Mouse (Mus musculus) hindbrain, embryonic 10.5 days (tissue): Measurements from ENCODE around the gene Ndrg4. TPM values are rescaled to one million over a fixed set of nuclear protein-coding genes. Genes with fewer than 3 reads are reported as not detected.
"Not testable (repeated sequence)": the region's sequence is repeated elsewhere in the genome, so short reads cannot be mapped to it uniquely, and the experiment has no call there.

Source experiments
- DNase-seq: peaks from one replicate; pipeline ENCODE4 v3.0.0-alpha.2; 2017; ENCODE audit warnings: low spot score
- H3K27ac ChIP-seq: fragments of 300-500 bp; sonication (generic); 2 replicates; pipeline ENCODE4 v1.5.1; 2016; ENCODE audit warnings: mild to moderate bottlenecking, moderate library complexity
- H3K27me3 ChIP-seq: fragments of 300-500 bp; sonication (generic); 2 replicates; pipeline ENCODE4 v1.6.1; 2016; ENCODE audit warnings: mild to moderate bottlenecking; ENCODE audit not compliant: poor library complexity, insufficient read depth, severe bottlenecking
- H3K36me3 ChIP-seq: fragments of 300-500 bp; sonication (generic); 2 replicates; pipeline ENCODE4 v1.6.1; 2016; ENCODE audit warnings: mild to moderate bottlenecking, moderate library complexity
- H3K4me1 ChIP-seq: fragments of 300-500 bp; sonication (generic); replicated peaks from 2 replicates; pipeline ENCODE4 v1.6.1; 2016; ENCODE audit warnings: mild to moderate bottlenecking
- H3K4me3 ChIP-seq: fragments of 300-500 bp; sonication (generic); 2 replicates; pipeline ENCODE4 v1.5.1; 2016; ENCODE audit warnings: mild to moderate bottlenecking, moderate library complexity
- H3K9me3 ChIP-seq: fragments of 300-500 bp; sonication (generic); 2 replicates; pipeline ENCODE4 v1.6.1; 2016; ENCODE audit warnings: mild to moderate bottlenecking, moderate library complexity
- WGBS: fragments of 180-500 bp; shearing (Covaris S2); methylation state at CpG from one replicate; pipeline ENCODE4 v1.1.7; 2016; 5-methylcytosine and 5-hydroxymethylcytosine counted together
- polyA plus RNA-seq: library from polyadenylated mRNA; unstranded; fragments of >200 nt; fragmentation: Nextera tagmentation; extraction: Ambion mirVana; gene quantifications from 2 replicates; pipeline ENCODE4 v1.2.1, GENCODE M21; 2016

The Ndrg4 gene
- polyA plus RNA-seq, 1 experiment from 2014 or later = 51.8 TPM

- 83% methylated on average over 7 of the region's 7 CpGs for WGBS
- DNase-seq = no peak
- no peaks in the 10 kb centered on the region for H3K27me3 ChIP-seq
- no peak overlapping the region for H3K27ac ChIP-seq
- H3K4me1 ChIP-seq = no peaks in the 10 kb centered on the region
- 0 out of 2 replicates have a peak, but pooled peaks cover 7% of the 10 kb centered on the region for H3K9me3 ChIP-seq
- H3K4me3 ChIP-seq = no peak overlapping the region
- no peaks in the 10 kb centered on the region for H3K36me3 ChIP-seq
These were observed 13.7 kb upstream of the Ndrg4 start for GRCm38 (mm10) chr8:95662885-95663598.

GRCm38 (mm10) chr8:95663599-95663949, 13.2 kb upstream of the Ndrg4 start:
- DNase-seq = no peak

GRCm38 (mm10) chr8:95665813-95666452, 10.8 kb upstream of the Ndrg4 start:
- 94% methylated on average over 11 of the region's 11 CpGs for WGBS
- not testable (repeated sequence) for H3K27ac ChIP-seq

More at GRCm38 (mm10) chr8:95663599-95663949, 13.2 kb upstream of the Ndrg4 start:
- no peaks in the 10 kb centered on the region for H3K27me3 ChIP-seq
- no peak overlapping the region for H3K27ac ChIP-seq
- 0 out of 2 replicates have a peak, but pooled peaks cover 3% of the 10 kb centered on the region for H3K4me1 ChIP-seq
- WGBS = 78% methylated on average over 4 of the region's 4 CpGs
- no peak overlapping the region for H3K4me3 ChIP-seq
- 0 out of 2 replicates have a peak, but pooled peaks cover 7% of the 10 kb centered on the region for H3K9me3 ChIP-seq
- no peaks in the 10 kb centered on the region for H3K36me3 ChIP-seq

DNA sequence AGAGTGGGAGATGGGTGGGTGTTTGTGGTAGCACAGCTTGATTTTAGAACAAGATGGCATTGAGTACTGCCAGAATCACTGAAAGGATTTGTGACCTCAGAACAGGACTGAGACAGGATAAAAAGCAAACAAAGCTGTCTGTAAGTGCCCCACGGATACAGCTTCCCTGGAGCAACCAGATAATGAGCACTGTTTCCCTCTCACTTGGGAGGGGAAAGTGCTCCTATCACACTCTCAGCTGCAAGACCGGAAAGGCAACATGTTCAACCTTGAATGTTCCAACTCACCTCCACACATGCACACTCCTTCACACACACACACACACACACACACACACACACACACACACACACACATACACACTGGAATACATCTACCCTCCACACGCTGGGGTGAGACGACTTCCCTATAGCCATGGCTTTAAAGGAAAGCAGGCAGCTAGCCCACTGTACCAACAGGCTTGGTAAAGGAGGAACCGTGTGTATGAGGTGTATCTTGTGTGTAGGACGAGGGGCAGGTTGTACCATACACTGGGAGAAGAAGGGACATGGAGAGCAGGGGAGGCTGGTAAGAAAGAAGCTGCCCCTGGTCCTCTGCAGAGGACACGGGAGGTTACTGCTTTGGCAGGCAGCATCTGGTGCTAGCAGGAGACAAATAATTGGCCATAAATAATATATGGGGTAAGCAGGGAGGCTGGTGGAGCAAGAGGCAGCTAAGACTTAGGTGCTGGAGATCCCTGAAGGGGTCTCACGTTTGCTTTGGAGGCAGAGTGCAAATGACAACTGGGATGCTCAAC, 8.4 kb upstream of the Ndrg4 start:
- 0 out of 2 replicates have a peak, but pooled peaks cover 3% of the 10 kb centered on the region for H3K4me1 ChIP-seq
- no peaks in the 10 kb centered on the region for H3K36me3 ChIP-seq
- 0 out of 2 replicates have a peak, but pooled peaks cover 7% of the 10 kb centered on the region for H3K9me3 ChIP-seq
- H3K4me3 ChIP-seq = no peak overlapping the region
- WGBS = 62% methylated on average over 8 of the region's 8 CpGs
- H3K27ac ChIP-seq = peak overlapping the region; percentile 40
- H3K27me3 ChIP-seq = peaks cover 3% of the 10 kb centered on the region; the same call in 1 of the 2 replicates
- DNase-seq = no peak

More at GRCm38 (mm10) chr8:95665813-95666452, 10.8 kb upstream of the Ndrg4 start:
- DNase-seq, H3K4me1 ChIP-seq, H3K36me3 ChIP-seq, H3K27me3 ChIP-seq, H3K9me3 ChIP-seq, H3K4me3 ChIP-seq: not testable (repeated sequence)

- Histone ChIP-seq H3K27ac (no peak overlapping the region), H3K36me3 (no peaks in the 10 kb centered on the region), H3K9me3 (0 out of 2 replicates have a peak, but pooled peaks cover 7% of the 10 kb centered on the region), H3K4me1 (peaks cover 9% of the 10 kb centered on the region), H3K4me3 (no peak overlapping the region), H3K27me3 (peaks cover 19% of the 10 kb centered on the region)
- 79% methylated on average over 2 of the region's 2 CpGs for WGBS
- no peak for DNase-seq
These were observed 6.8 kb upstream of the Ndrg4 start for GRCm38 (mm10) chr8:95669967-95670366.

GRCm38 (mm10) chr8:95671861-95672260, 4.9 kb upstream of the Ndrg4 start:
- Histone ChIP-seq H3K36me3 (no peaks in the 10 kb centered on the region), H3K4me1 (peaks cover 11% of the 10 kb centered on the region), H3K9me3 (0 out of 2 replicates have a peak, but pooled peaks cover 1% of the 10 kb centered on the region), H3K27ac (no peak overlapping the region), H3K27me3 (peaks cover 37% of the 10 kb centered on the region), H3K4me3 (no peak overlapping the region)
- no peak for DNase-seq
- WGBS = 92% methylated on average over 6 of the region's 6 CpGs

DNA sequence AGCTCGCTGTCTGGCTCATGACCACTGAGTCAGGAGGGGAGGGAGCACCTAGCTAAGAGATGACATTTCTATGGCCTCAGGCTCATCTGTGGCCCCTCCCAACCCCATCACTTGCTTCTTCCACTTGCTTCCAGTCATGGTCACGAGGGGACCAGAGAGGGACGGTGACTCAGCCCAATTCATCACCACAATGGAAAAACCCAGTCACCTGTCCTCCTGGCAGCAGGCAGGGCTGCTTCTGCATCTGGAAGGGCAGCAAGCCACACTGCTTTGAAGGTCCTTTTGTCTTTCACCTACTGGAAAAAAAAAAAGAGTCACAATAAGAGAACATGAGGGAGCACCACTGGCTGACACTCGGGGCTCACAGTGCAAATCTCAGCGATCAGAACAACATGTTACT, 4.0 kb upstream of the Ndrg4 start:
- no peak for DNase-seq
- H3K27ac ChIP-seq = no peak overlapping the region
- no peak overlapping the region for H3K4me3 ChIP-seq
- peaks cover 47% of the 10 kb centered on the region for H3K27me3 ChIP-seq
- H3K36me3 ChIP-seq = no peaks in the 10 kb centered on the region
- peaks cover 17% of the 10 kb centered on the region for H3K4me1 ChIP-seq
- WGBS = 80% methylated on average over 5 of the region's 5 CpGs
- no peaks in the 10 kb centered on the region for H3K9me3 ChIP-seq

DNA sequence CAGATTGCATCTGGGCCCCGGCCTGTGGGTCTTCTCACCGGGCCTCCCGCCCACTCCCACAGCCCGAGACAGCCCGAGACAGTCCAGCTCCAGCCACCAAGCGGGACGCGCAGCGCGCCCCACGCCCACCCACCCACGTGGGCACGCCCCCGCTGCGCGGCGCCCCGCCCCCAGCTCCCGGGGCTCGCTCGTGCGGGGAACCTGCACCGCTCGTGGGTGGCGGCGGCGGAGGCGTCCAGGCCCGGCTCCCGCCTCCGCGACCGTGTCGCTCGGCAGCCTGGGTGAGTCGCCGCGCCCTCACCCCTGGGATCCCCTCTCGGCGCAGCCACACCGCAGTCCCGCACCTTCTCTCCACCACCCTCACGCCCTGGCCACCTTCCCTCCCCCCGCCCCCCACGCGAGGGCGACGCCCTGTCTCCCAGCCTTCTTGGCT, 827 bp downstream of the Ndrg4 start:
- peak overlapping the region; percentile 79 for H3K27ac ChIP-seq
- peaks cover 23% of the 10 kb centered on the region for H3K4me1 ChIP-seq
- DNase-seq = no peak
- H3K27me3 ChIP-seq = peaks cover 87% of the 10 kb centered on the region
- H3K9me3 ChIP-seq = no peaks in the 10 kb centered on the region
- H3K4me3 ChIP-seq = peak overlapping the region; percentile 67
- H3K36me3 ChIP-seq = no peaks in the 10 kb centered on the region
- WGBS = under 1% methylated on average over 29 of the region's 48 CpGs

GRCm38 (mm10) chr8:95678024-95678611, 1.3 kb downstream of the Ndrg4 start:
- Histone ChIP-seq H3K27ac (peak overlapping the region; percentile 79), H3K9me3 (no peaks in the 10 kb centered on the region), H3K4me1 (peaks cover 23% of the 10 kb centered on the region), H3K36me3 (no peaks in the 10 kb centered on the region), H3K4me3 (peak overlapping the region; percentile 67), H3K27me3 (peaks cover 86% of the 10 kb centered on the region)
- under 1% methylated on average over 67 of the region's 70 CpGs for WGBS
- peak; percentile 36 for DNase-seq

DNA sequence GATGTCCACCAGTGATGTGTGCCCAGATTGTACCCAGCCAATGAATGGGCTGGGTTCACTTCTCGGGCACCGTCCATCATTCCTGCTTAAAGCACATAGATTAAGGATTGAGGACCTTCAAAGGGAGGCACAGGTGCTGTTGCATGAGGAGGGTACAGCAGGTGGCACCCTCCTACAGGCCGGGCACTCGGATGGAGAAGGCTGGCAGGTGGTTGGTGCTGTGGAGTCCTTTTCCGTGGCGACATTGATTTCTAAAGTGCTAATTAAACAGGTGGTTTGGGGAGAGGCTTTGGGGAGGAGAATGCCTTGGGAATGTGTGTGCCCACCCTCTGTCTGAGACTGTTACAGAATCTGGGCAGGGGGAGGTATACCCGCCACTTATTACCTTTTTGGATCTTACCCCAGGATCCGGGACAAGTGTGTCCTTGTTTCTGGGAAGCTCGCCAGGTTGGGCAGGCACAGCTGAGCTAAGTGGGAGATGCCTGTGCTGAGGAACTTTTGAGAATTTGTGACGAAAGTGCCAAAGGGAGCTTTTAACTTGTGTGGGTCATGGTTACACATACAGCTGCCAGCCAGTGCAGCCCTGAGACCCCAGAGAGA, 11.4 kb downstream of the Ndrg4 start:
- peaks cover 8% of the 10 kb centered on the region; the same call in 1 of the 2 replicates for H3K27me3 ChIP-seq
- whole genome bisulfite sequencing = 87% methylated on average over 10 of the region's 10 CpGs
- no peak for DNase-seq
- H3K27ac ChIP-seq = no peak overlapping the region
- H3K4me1 ChIP-seq = no peaks in the 10 kb centered on the region
- no peak overlapping the region for H3K4me3 ChIP-seq
- no peaks in the 10 kb centered on the region for H3K36me3 ChIP-seq
- no peaks in the 10 kb centered on the region for H3K9me3 ChIP-seq

- 85% methylated on average over 13 of the region's 13 CpGs for WGBS
- H3K36me3 ChIP-seq = no peaks in the 10 kb centered on the region
- peaks cover 15% of the 10 kb centered on the region for H3K4me1 ChIP-seq
- no peak for DNase-seq
- H3K4me3 ChIP-seq = no peak overlapping the region
- no peaks in the 10 kb centered on the region for H3K9me3 ChIP-seq
- peaks cover 29% of the 10 kb centered on the region for H3K27me3 ChIP-seq
- H3K27ac ChIP-seq = no peak overlapping the region
These were observed 14.3 kb downstream of the Ndrg4 start for GRCm38 (mm10) chr8:95690929-95691541.

DNA sequence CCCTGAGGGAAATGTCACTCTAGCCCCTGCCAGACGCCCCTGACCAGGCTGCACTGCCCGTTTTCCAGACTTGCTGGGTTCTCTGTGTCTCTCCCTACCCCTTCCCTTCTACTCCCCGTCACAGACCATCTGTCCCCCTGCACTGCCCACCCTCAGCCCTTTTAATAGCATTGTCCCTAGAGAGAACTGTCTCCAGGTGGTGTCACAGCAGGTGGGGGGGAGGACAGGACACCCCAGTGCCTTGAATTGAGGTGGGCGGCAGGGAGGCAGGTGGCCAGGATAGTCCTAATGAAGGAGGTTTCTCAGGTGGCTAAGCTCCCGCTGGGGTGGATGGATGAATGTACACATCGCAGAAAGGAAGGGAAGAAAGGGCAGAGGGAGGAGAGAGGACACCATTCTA, 17.9 kb downstream of the Ndrg4 start:
- DNase-seq = no peak
- 11% methylated on average over 6 of the region's 6 CpGs for WGBS
- Histone ChIP-seq H3K27me3 (peaks cover 44% of the 10 kb centered on the region), H3K36me3 (no peaks in the 10 kb centered on the region), H3K27ac (peak overlapping the region; percentile 64; the same call in 1 of the 2 replicates), H3K4me1 (peaks cover 15% of the 10 kb centered on the region), H3K9me3 (no peaks in the 10 kb centered on the region), H3K4me3 (no peak overlapping the region)
